Mouse (Mus musculus) megakaryocyte, embryonic 14.5 days (primary cell): ENCODE results near the gene Smyd3.

Experiments
- FLI1 ChIP-seq: IDR thresholded peaks from 2 replicates; pipeline ENCODE4 v1.6.1; 2012; ENCODE audit warnings: low read length, inconsistent platforms, mixed read lengths
- GATA1 ChIP-seq: IDR thresholded peaks from 3 replicates; pipeline ENCODE4 v1.6.1; 2012; ENCODE audit warnings: mixed read lengths, low read length, inconsistent platforms, borderline replicate concordance

DNA sequence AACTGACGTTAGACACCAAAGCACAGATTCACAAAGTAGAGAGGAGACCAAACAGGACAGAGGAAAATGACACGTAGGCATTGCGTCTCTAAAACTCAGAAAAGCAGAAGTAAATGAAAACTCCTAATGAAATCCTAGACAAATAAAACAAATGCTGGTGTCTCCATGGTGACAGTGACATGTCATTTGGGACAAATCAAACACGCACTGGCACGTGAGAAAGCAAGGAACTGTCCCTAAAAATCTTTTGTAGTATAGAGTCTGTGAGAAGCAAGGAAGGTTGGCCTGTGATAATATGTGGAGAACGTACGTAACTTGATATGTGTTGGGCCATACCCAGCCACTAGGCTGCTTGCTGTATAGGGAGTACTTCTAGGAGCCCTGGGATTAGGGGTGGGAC, 399.2 kb downstream of the Smyd3 start:
- no peak for TF ChIP-seq GATA1
- no peak for TF ChIP-seq FLI1
